15 mouse cellular contexts compared by ENCODE assay signal in genomic region chr2:8536842-8537241, GRCm38 (mm10).
DNase-seq lines count a peak whose midpoint lies in the region; ATAC-seq and TF ChIP-seq lines count a peak whose summit lies in the region.
"Had no signal": no experiment of that assay in that cellular context is flagged by ENCODE, and none has a peak within 500 bp of the region (broad histone marks: within the 10 kb centered on the region; RNA-seq: fewer than 3 reads in every experiment).

No protein-coding gene starts in this region.

- no peaks in the 10 kb centered on the region for H3K4me1 ChIP-seq in embryonic facial prominence, embryonic 11.5 days (ENCODE audit: control insufficient read depth, insufficient read depth, low read length)
- no peaks in the 10 kb centered on the region for H3K4me1 ChIP-seq in embryonic facial prominence, embryonic 10.5 days
- no peaks in the 10 kb centered on the region for H3K4me1 ChIP-seq in kidney, postnatal 0 days (replicated peaks; ENCODE audit: insufficient read depth, low read length)
- no peaks in the 10 kb centered on the region for H3K4me1 ChIP-seq in midbrain, embryonic 12.5 days
- H3K4me1 ChIP-seq in midbrain, embryonic 13.5 days (replicated peaks): no peaks in the 10 kb centered on the region
- H3K4me1 ChIP-seq: kidney, embryonic 15.5 days; limb, embryonic 12.5 days; midbrain, embryonic 15.5 days; neural tube, embryonic 15.5 days had no signal

- peak; percentile 26 for DNase-seq in embryonic facial prominence, embryonic 11.5 days (ENCODE audit: low spot score)
- DNase-seq in embryonic facial prominence, embryonic 10.5 days (ENCODE audit: low spot score): no peak
- peak; percentile 42 for DNase-seq in kidney, postnatal 0 days (ENCODE audit: low spot score)
- DNase-seq in kidney, adult 8-10 months: no peak
- DNase-seq in retina, postnatal 1 day: peak; percentile 7
- no peak for DNase-seq in ovary, postnatal 14 days (ENCODE audit: low spot score)
- DNase-seq: B cell, adult 2 months; lung, adult 2 months; thymus, postnatal 4 days had no signal

- peak; percentile 56 for TF ChIP-seq CTCF in kidney, postnatal 0 days (IDR thresholded peaks at IDR 0.05; ENCODE audit: low read depth)

- no peak overlapping the region for H3K4me2 ChIP-seq in embryonic facial prominence, embryonic 11.5 days (ENCODE audit: low read depth, low read length)
- H3K4me2 ChIP-seq in kidney, postnatal 0 days (ENCODE audit: low read length): no peak overlapping the region
- H3K4me2 ChIP-seq in midbrain, embryonic 12.5 days (replicated peaks): no peak overlapping the region
- H3K4me2 ChIP-seq in midbrain, embryonic 13.5 days (replicated peaks): no peak overlapping the region
- H3K4me2 ChIP-seq: kidney, embryonic 15.5 days; limb, embryonic 12.5 days; midbrain, embryonic 15.5 days; neural tube, embryonic 15.5 days had no signal

- no peak overlapping the region for H3K27ac ChIP-seq in embryonic facial prominence, embryonic 11.5 days (replicated peaks; ENCODE audit: low read depth, low read length)
- H3K27ac ChIP-seq in embryonic facial prominence, embryonic 10.5 days (replicated peaks): no peak overlapping the region
- H3K27ac ChIP-seq in kidney, postnatal 0 days: no peak overlapping the region
- H3K27ac ChIP-seq in midbrain, embryonic 12.5 days (replicated peaks): no peak overlapping the region
- H3K27ac ChIP-seq in midbrain, embryonic 13.5 days: no peak overlapping the region
- H3K27ac ChIP-seq: kidney, embryonic 15.5 days; limb, embryonic 12.5 days; midbrain, embryonic 15.5 days; neural tube, embryonic 15.5 days had no signal

- 5% methylated on average over 1 of the region's 1 CpGs for WGBS in embryonic facial prominence, embryonic 11.5 days
- 32% methylated on average over 1 of the region's 1 CpGs for WGBS in embryonic facial prominence, embryonic 10.5 days
- 3% methylated on average over 1 of the region's 1 CpGs for WGBS in kidney, postnatal 0 days
- WGBS in midbrain, embryonic 12.5 days: 20% methylated on average over 1 of the region's 1 CpGs
- whole genome bisulfite sequencing in midbrain, embryonic 13.5 days: 13% methylated on average over 1 of the region's 1 CpGs

- no peaks in the 10 kb centered on the region for H3K36me3 ChIP-seq in embryonic facial prominence, embryonic 11.5 days (replicated peaks; ENCODE audit: control insufficient read depth, insufficient read depth, low read depth, low read length)
- no peaks in the 10 kb centered on the region for H3K36me3 ChIP-seq in embryonic facial prominence, embryonic 10.5 days (replicated peaks)
- no peaks in the 10 kb centered on the region for H3K36me3 ChIP-seq in kidney, postnatal 0 days (ENCODE audit: insufficient read depth, low read length)
- no peaks in the 10 kb centered on the region for H3K36me3 ChIP-seq in midbrain, embryonic 12.5 days
- no peaks in the 10 kb centered on the region for H3K36me3 ChIP-seq in midbrain, embryonic 13.5 days
- H3K36me3 ChIP-seq: kidney, embryonic 15.5 days; limb, embryonic 12.5 days; midbrain, embryonic 15.5 days; neural tube, embryonic 15.5 days had no signal

- H3K4me3 ChIP-seq in embryonic facial prominence, embryonic 11.5 days (ENCODE audit: low read depth, low read length): no peak overlapping the region
- no peak overlapping the region for H3K4me3 ChIP-seq in embryonic facial prominence, embryonic 10.5 days
- no peak overlapping the region for H3K4me3 ChIP-seq in kidney, postnatal 0 days (replicated peaks; ENCODE audit: low read depth, low read length)
- H3K4me3 ChIP-seq in midbrain, embryonic 12.5 days: no peak overlapping the region
- H3K4me3 ChIP-seq in midbrain, embryonic 13.5 days (replicated peaks): no peak overlapping the region
- H3K4me3 ChIP-seq: kidney, embryonic 15.5 days; limb, embryonic 12.5 days; midbrain, embryonic 15.5 days; neural tube, embryonic 15.5 days had no signal

- no peak overlapping the region for H3K9ac ChIP-seq in embryonic facial prominence, embryonic 11.5 days (replicated peaks; ENCODE audit: low read length)
- no peak overlapping the region for H3K9ac ChIP-seq in kidney, postnatal 0 days (ENCODE audit: low read depth, low read length)
- no peak overlapping the region for H3K9ac ChIP-seq in midbrain, embryonic 12.5 days (replicated peaks)
- H3K9ac ChIP-seq in midbrain, embryonic 13.5 days (replicated peaks): no peak overlapping the region
- H3K9ac ChIP-seq: kidney, embryonic 15.5 days; limb, embryonic 12.5 days; midbrain, embryonic 15.5 days; neural tube, embryonic 15.5 days had no signal

- no peaks in the 10 kb centered on the region for H3K9me3 ChIP-seq in embryonic facial prominence, embryonic 11.5 days (replicated peaks; ENCODE audit: control insufficient read depth, low read length)
- H3K9me3 ChIP-seq in embryonic facial prominence, embryonic 10.5 days: no peaks in the 10 kb centered on the region
- no peaks in the 10 kb centered on the region for H3K9me3 ChIP-seq in kidney, postnatal 0 days (replicated peaks; ENCODE audit: low read length)
- no peaks in the 10 kb centered on the region for H3K9me3 ChIP-seq in midbrain, embryonic 12.5 days
- no peaks in the 10 kb centered on the region for H3K9me3 ChIP-seq in midbrain, embryonic 13.5 days
- H3K9me3 ChIP-seq: kidney, embryonic 15.5 days; limb, embryonic 12.5 days; midbrain, embryonic 15.5 days; neural tube, embryonic 15.5 days had no signal

- H3K27me3 ChIP-seq in embryonic facial prominence, embryonic 11.5 days (ENCODE audit: control insufficient read depth, insufficient read depth, low read length): no peaks in the 10 kb centered on the region
- no peaks in the 10 kb centered on the region for H3K27me3 ChIP-seq in embryonic facial prominence, embryonic 10.5 days (replicated peaks; ENCODE audit: low read depth, poor library complexity, severe bottlenecking)
- H3K27me3 ChIP-seq in kidney, postnatal 0 days (ENCODE audit: insufficient read depth, low read length): no peaks in the 10 kb centered on the region
- no peaks in the 10 kb centered on the region for H3K27me3 ChIP-seq in midbrain, embryonic 12.5 days
- H3K27me3 ChIP-seq in midbrain, embryonic 13.5 days: no peaks in the 10 kb centered on the region
- H3K27me3 ChIP-seq: kidney, embryonic 15.5 days; limb, embryonic 12.5 days; midbrain, embryonic 15.5 days; neural tube, embryonic 15.5 days had no signal

- no peak for ATAC-seq in embryonic facial prominence, embryonic 11.5 days (replicated peaks; ENCODE audit: insufficient number of reproducible peaks, low FRiP score, low TSS enrichment, low read depth)
- ATAC-seq in kidney, postnatal 0 days (replicated peaks; ENCODE audit: low FRiP score, low read depth): no peak
- peak; percentile 30; the same call in 1 of the 2 replicates for ATAC-seq in midbrain, embryonic 12.5 days (ENCODE audit: low FRiP score, low read depth)
- no peak for ATAC-seq in midbrain, embryonic 13.5 days
- ATAC-seq: midbrain, embryonic 15.5 days had no signal

Comparison
In these comparisons a context has a peak if more than half of its experiments do, and no peak if none do; other contexts are left out.
1. DNase-seq: peak in embryonic facial prominence, embryonic 11.5 days (single experiment), kidney, postnatal 0 days (single experiment) and retina, postnatal 1 day (single experiment); none in embryonic facial prominence, embryonic 10.5 days (single experiment), kidney, adult 8-10 months (0 of 2) and ovary, postnatal 14 days (single experiment).